25 mouse cellular contexts compared by ENCODE assay signal in the genomic region with DNA sequence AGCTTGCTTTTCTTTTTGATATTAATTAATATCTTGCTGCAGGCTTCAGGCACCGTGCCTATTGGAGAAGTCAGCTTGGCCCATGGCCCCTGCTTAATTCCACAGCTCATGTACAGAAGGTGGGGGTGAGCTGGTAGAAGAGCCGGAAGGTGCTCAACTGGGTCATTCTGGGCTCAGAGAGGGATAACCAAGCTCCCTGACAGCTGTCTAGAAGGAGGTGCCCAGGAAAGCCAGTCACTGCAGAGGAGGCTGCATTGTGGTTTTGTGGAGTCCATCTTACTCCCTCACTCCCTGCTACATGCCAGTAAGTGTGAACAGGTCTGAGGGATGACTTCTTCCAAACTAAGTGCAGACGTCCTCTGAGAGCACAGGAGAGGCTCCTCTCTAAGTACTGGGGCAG. TPM values are rescaled to one million over a fixed set of nuclear protein-coding genes. Genes with fewer than 3 reads are reported as not detected.
DNase-seq lines count a peak whose midpoint lies in the region; ATAC-seq and TF ChIP-seq lines count a peak whose summit lies in the region.
"Had no signal": no experiment of that assay in that cellular context is flagged by ENCODE, and none has a peak within 500 bp of the region (broad histone marks: within the 10 kb centered on the region; RNA-seq: fewer than 3 reads in every experiment).

No protein-coding gene starts in this region.

- 63% methylated on average over 3 of the region's 3 CpGs for WGBS in heart, embryonic 10.5 days
- 57% methylated on average over 3 of the region's 3 CpGs for WGBS in midbrain, embryonic 15.5 days
- WGBS in midbrain, embryonic 13.5 days: 69% methylated on average over 3 of the region's 3 CpGs
- WGBS in midbrain, postnatal 0 days: 69% methylated on average over 3 of the region's 3 CpGs

- intact Hi-C loops in heart, postnatal 25 days (cut with DNase I): no loop called here

- no peaks in the 10 kb centered on the region for H3K4me1 ChIP-seq in heart, embryonic 10.5 days
- H3K4me1 ChIP-seq in midbrain, embryonic 15.5 days: peaks cover 13% of the 10 kb centered on the region
- peaks cover 25% of the 10 kb centered on the region for H3K4me1 ChIP-seq in midbrain, embryonic 13.5 days (replicated peaks)
- peaks cover 9% of the 10 kb centered on the region; the same call in 1 of the 2 replicates for H3K4me1 ChIP-seq in midbrain, postnatal 0 days (ENCODE audit: insufficient read depth, low read length)
- H3K4me1 ChIP-seq: embryonic facial prominence, embryonic 15.5 days had no signal

- H3K4me3 ChIP-seq in heart, embryonic 10.5 days: no peak overlapping the region
- H3K4me3 ChIP-seq in midbrain, embryonic 15.5 days: no peak overlapping the region
- H3K4me3 ChIP-seq in midbrain, embryonic 13.5 days (replicated peaks): no peak overlapping the region
- no peak overlapping the region for H3K4me3 ChIP-seq in midbrain, postnatal 0 days (ENCODE audit: low read depth, low read length)
- H3K4me3 ChIP-seq: embryonic facial prominence, embryonic 12.5 days; embryonic facial prominence, embryonic 15.5 days; forebrain, embryonic 12.5 days; forebrain, embryonic 15.5 days; hindbrain, embryonic 10.5 days; hindbrain, embryonic 13.5 days had no signal

- no peak for TF ChIP-seq CTCF in midbrain, postnatal 0 days (IDR thresholded peaks at IDR 0.05)

- H3K36me3 ChIP-seq in heart, embryonic 10.5 days: no peaks in the 10 kb centered on the region
- no peaks in the 10 kb centered on the region for H3K36me3 ChIP-seq in midbrain, embryonic 15.5 days (replicated peaks)
- H3K36me3 ChIP-seq in midbrain, embryonic 13.5 days: no peaks in the 10 kb centered on the region
- no peaks in the 10 kb centered on the region for H3K36me3 ChIP-seq in midbrain, postnatal 0 days (ENCODE audit: insufficient read depth, low read length)
- H3K36me3 ChIP-seq: embryonic facial prominence, embryonic 12.5 days; embryonic facial prominence, embryonic 15.5 days; forebrain, embryonic 12.5 days; forebrain, embryonic 15.5 days; hindbrain, embryonic 10.5 days; hindbrain, embryonic 13.5 days had no signal

- no peak overlapping the region for H3K4me2 ChIP-seq in midbrain, embryonic 15.5 days
- H3K4me2 ChIP-seq in midbrain, embryonic 13.5 days (replicated peaks): no peak overlapping the region
- no peak overlapping the region for H3K4me2 ChIP-seq in midbrain, postnatal 0 days (ENCODE audit: low read depth, low read length, poor library complexity, severe bottlenecking)
- H3K4me2 ChIP-seq: embryonic facial prominence, embryonic 15.5 days; forebrain, embryonic 15.5 days; heart, embryonic 11.5 days; hindbrain, embryonic 13.5 days had no signal

- DNase-seq in heart, embryonic 10.5 days (ENCODE audit: low spot score): peak; percentile 72
- no peak for DNase-seq in heart, postnatal 25 days (ENCODE audit: low spot score)
- DNase-seq in midbrain, postnatal 0 days (ENCODE audit: low spot score): no peak
- peak; percentile 36 for DNase-seq in retina, postnatal 7 days (ENCODE audit: low read depth, low spot score)
- DNase-seq: adrenal gland, adult 2 months; cerebellum, adult 11 months; cerebellum, adult 2 months; cerebellum, adult 9-11 months; cerebellum, postnatal 25 days; gastrocnemius, postnatal 10 days; gastrocnemius, postnatal 36 days; heart, adult 18-20 months; heart, postnatal 36 days had no signal

- no peaks in the 10 kb centered on the region for H3K9me3 ChIP-seq in heart, embryonic 10.5 days
- no peaks in the 10 kb centered on the region for H3K9me3 ChIP-seq in midbrain, embryonic 15.5 days
- no peaks in the 10 kb centered on the region for H3K9me3 ChIP-seq in midbrain, embryonic 13.5 days
- no peaks in the 10 kb centered on the region for H3K9me3 ChIP-seq in midbrain, postnatal 0 days (ENCODE audit: low read length)
- H3K9me3 ChIP-seq: embryonic facial prominence, embryonic 12.5 days; embryonic facial prominence, embryonic 15.5 days; forebrain, embryonic 12.5 days; forebrain, embryonic 15.5 days; hindbrain, embryonic 10.5 days; hindbrain, embryonic 13.5 days had no signal

- H3K9ac ChIP-seq in midbrain, embryonic 15.5 days: no peak overlapping the region
- no peak overlapping the region for H3K9ac ChIP-seq in midbrain, embryonic 13.5 days (replicated peaks)
- no peak overlapping the region for H3K9ac ChIP-seq in midbrain, postnatal 0 days (replicated peaks; ENCODE audit: low read length, poor library complexity, severe bottlenecking)
- H3K9ac ChIP-seq: embryonic facial prominence, embryonic 12.5 days; embryonic facial prominence, embryonic 15.5 days; forebrain, embryonic 12.5 days; forebrain, embryonic 15.5 days had no signal

- 0 out of 2 replicates have a peak, but pooled peaks have one; percentile 10 for ATAC-seq in midbrain, embryonic 15.5 days (replicated peaks)
- ATAC-seq in midbrain, embryonic 13.5 days: no peak
- no peak; the same call in 1 of the 2 replicates for ATAC-seq in midbrain, postnatal 0 days (ENCODE audit: low FRiP score)
- ATAC-seq: CD4-positive, CD25-positive, alpha-beta regulatory T cell, adult 4 months had no signal

- H3K27me3 ChIP-seq in heart, embryonic 10.5 days (ENCODE audit: insufficient read depth, poor library complexity, severe bottlenecking): peaks cover 5% of the 10 kb centered on the region; the same call in 1 of the 2 replicates
- no peaks in the 10 kb centered on the region for H3K27me3 ChIP-seq in midbrain, embryonic 15.5 days (replicated peaks)
- no peaks in the 10 kb centered on the region for H3K27me3 ChIP-seq in midbrain, embryonic 13.5 days
- no peaks in the 10 kb centered on the region for H3K27me3 ChIP-seq in midbrain, postnatal 0 days (ENCODE audit: insufficient read depth, low read length)
- H3K27me3 ChIP-seq: embryonic facial prominence, embryonic 12.5 days; embryonic facial prominence, embryonic 15.5 days; forebrain, embryonic 12.5 days; forebrain, embryonic 15.5 days; hindbrain, embryonic 13.5 days had no signal

- no peak overlapping the region for H3K27ac ChIP-seq in heart, embryonic 10.5 days
- peak overlapping the region; percentile 60 for H3K27ac ChIP-seq in midbrain, embryonic 15.5 days
- H3K27ac ChIP-seq in midbrain, embryonic 13.5 days: no peak overlapping the region
- 0 out of 2 replicates have a peak overlapping the region, but pooled peaks have one; percentile 73 for H3K27ac ChIP-seq in midbrain, postnatal 0 days (ENCODE audit: low read depth, low read length)
- H3K27ac ChIP-seq: embryonic facial prominence, embryonic 12.5 days; embryonic facial prominence, embryonic 15.5 days; forebrain, embryonic 12.5 days; forebrain, embryonic 15.5 days had no signal

RNA-seq across cellular contexts. Expression of a gene that starts 26.4 kb away (rescaled TPM):
- polyA plus RNA-seq in heart, embryonic 10.5 days (2016; fragmentation: Nextera tagmentation; extraction: Ambion mirVana): 0.03 TPM in 1 of 2 replicates, not detected in the other
- under 1 TPM; 0.39 to 0.61 TPM for total RNA-seq in heart, postnatal 25 days (2021)
- 12.4 and 13.7 TPM in 2 replicates for polyA plus RNA-seq in midbrain, embryonic 15.5 days (2015; fragmentation: Nextera tagmentation; extraction: Ambion mirVana)
- 6.7 and 7.0 TPM in 2 replicates for polyA plus RNA-seq in midbrain, embryonic 13.5 days (2015; fragmentation: Nextera tagmentation; extraction: Ambion mirVana)
- 48.6 and 50.3 TPM in 2 replicates for total RNA-seq in midbrain, postnatal 0 days (2014; rRNA removed)
- 9.5 and 10.7 TPM in 2 replicates for polyA plus RNA-seq in midbrain, postnatal 0 days (2015; fragmentation: Nextera tagmentation; extraction: Ambion mirVana)
- total RNA-seq: common myeloid progenitor, adult 5-6 weeks had no signal
- polyA plus RNA-seq: CD4-positive, CD25-positive, alpha-beta regulatory T cell, adult 4 months; heart, embryonic 14.5 days had no signal

Comparison
In these comparisons a context has a peak if more than half of its experiments do, and no peak if none do; other contexts are left out.
1. DNase-seq: peak in heart, embryonic 10.5 days (single experiment) and retina, postnatal 7 days (single experiment); none in heart, postnatal 25 days (single experiment) and midbrain, postnatal 0 days (single experiment).
2. H3K27ac ChIP-seq: peak in midbrain, embryonic 15.5 days (single experiment) and midbrain, postnatal 0 days (single experiment); none in heart, embryonic 10.5 days (single experiment) and midbrain, embryonic 13.5 days (single experiment).